Mouse (Mus musculus) forebrain, postnatal 0 days (tissue): ENCODE data around the gene Adra2a. TPM values are rescaled to one million over a fixed set of nuclear protein-coding genes. Genes with fewer than 3 reads are reported as not detected.

Source experiments
- ATAC-seq: fragments of 200-750 bp; cut with Nextera tagmentation; 2 replicates; pipeline ENCODE4 v1.8.0; 2017; ENCODE audit warnings: mild to moderate bottlenecking, moderate library complexity
- DNase-seq: peaks from one replicate; pipeline ENCODE4 v3.0.0-alpha.2; 2015
- H3K27ac ChIP-seq: fragments of 300-500 bp; sonication (generic); 2 replicates; pipeline ENCODE4 v1.5.1; 2014; ENCODE audit warnings: low read depth, mild to moderate bottlenecking, antibody characterized with exemption, low read length, moderate library complexity, mixed read lengths
- H3K27me3 ChIP-seq: fragments of 300-500 bp; sonication (generic); 2 replicates; pipeline ENCODE4 v1.6.1; 2014; ENCODE audit warnings: mild to moderate bottlenecking, low read length, mixed read lengths; ENCODE audit not compliant: insufficient read depth
- H3K36me3 ChIP-seq: fragments of 300-500 bp; sonication (generic); 2 replicates; pipeline ENCODE4 v1.6.1; 2014; ENCODE audit warnings: mild to moderate bottlenecking, moderate library complexity; ENCODE audit not compliant: insufficient read depth
- H3K4me1 ChIP-seq: fragments of 300-500 bp; sonication (generic); 2 replicates; pipeline ENCODE4 v1.6.1; 2014; ENCODE audit warnings: antibody characterized with exemption; ENCODE audit not compliant: insufficient read depth
- H3K4me2 ChIP-seq: fragments of 300-500 bp; sonication (generic); 2 replicates; pipeline ENCODE4 v1.6.1; 2014; ENCODE audit warnings: low read depth, mild to moderate bottlenecking, moderate library complexity
- H3K4me3 ChIP-seq: fragments of 300-500 bp; sonication (generic); 2 replicates; pipeline ENCODE4 v1.5.1; 2014; ENCODE audit warnings: low read depth, low read length, mixed read lengths
- H3K9ac ChIP-seq: fragments of 300-500 bp; sonication (generic); 2 replicates; pipeline ENCODE4 v1.6.1; 2014; ENCODE audit warnings: mild to moderate bottlenecking
- H3K9me3 ChIP-seq: fragments of 300-500 bp; sonication (generic); 2 replicates; pipeline ENCODE4 v1.6.1; 2016; ENCODE audit warnings: low read length
- CTCF ChIP-seq: sonication (generic); IDR thresholded peaks from 2 replicates; pipeline ENCODE4 v1.5.1; 2016; ENCODE audit warnings: antibody characterized with exemption, control low read depth, low read depth
- WGBS: fragments of 180-500 bp; shearing (Covaris S2); extraction: QIAGEN DNeasy Blood & Tissue Kit; methylation state at CpG from one replicate; pipeline ENCODE4 v1.1.7; 2014; 5-methylcytosine and 5-hydroxymethylcytosine counted together
- polyA plus RNA-seq: library from polyadenylated mRNA; unstranded; fragments of >200 nt; fragmentation: Nextera tagmentation; extraction: Ambion mirVana; gene quantifications from 2 replicates; pipeline ENCODE4 v1.2.1, GENCODE M21; 2015
- total RNA-seq: library from RNA; depleted of rRNA; stranded (reverse); fragments of >200 nt; gene quantifications from 2 replicates; pipeline ENCODE4 v1.2.3, GENCODE M21; 2014; rRNA removed

The Adra2a gene
- total RNA-seq, result 9.1 and 17.3 TPM in 2 replicates
- 1.7 and 2.6 TPM in 2 replicates for polyA plus RNA-seq

- Histone ChIP-seq H3K9me3 (no peaks in the 10 kb centered on the region), H3K9ac (peak within 1 kb of the TSS; percentile 57), H3K36me3 (no peaks in the 10 kb centered on the region), H3K27ac (peak within 1 kb of the TSS; percentile 35; the same call in 1 of the 2 replicates), H3K4me3 (peak within 1 kb of the TSS; percentile 58), H3K4me2 (peak within 1 kb of the TSS; percentile 98), H3K4me1 (peaks cover 9% of the 10 kb centered on the region; the same call in 1 of the 2 replicates), H3K27me3 (peaks cover 13% of the 10 kb centered on the region)
- DNase-seq (no peak), ATAC-seq (no peak)
- no peak for TF ChIP-seq CTCF
- 81% methylated on average over 5 of the region's 5 CpGs for WGBS
Observed at GRCm38 (mm10) chr19:54043851-54044250, at the start of gene Adra2a. Gene Adra2a (plus strand): TSS chr19:54044151.

DNA sequence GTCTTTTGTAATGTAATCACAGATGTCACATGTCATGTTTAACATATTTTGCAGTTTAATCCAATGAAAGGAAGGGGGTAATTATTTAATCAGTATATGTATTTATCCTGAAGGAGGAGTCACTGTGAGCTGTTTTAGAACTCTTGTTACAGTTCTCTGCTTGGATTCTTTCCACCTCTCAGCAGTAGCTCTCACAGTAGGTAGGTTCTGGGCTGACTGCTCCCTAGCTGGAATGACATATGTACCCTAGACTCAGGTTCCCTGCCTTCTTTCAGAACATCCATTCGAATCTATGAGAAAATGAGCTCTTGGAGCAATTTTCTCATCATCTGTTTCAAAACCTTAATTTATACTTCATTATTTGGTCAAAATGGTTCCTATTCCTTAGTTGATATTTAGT is 49.7 kb upstream of the Adra2a start:
- DNase-seq (no peak), ATAC-seq (no peak)
- H3K27ac ChIP-seq, result no peak overlapping the region
- no peaks in the 10 kb centered on the region for H3K27me3 ChIP-seq
- no peak overlapping the region for H3K9ac ChIP-seq
- H3K4me3 ChIP-seq, result no peak overlapping the region
- no peaks in the 10 kb centered on the region for H3K36me3 ChIP-seq
- 63% methylated on average over 1 of the region's 1 CpGs for WGBS
- H3K4me2 ChIP-seq, result no peak overlapping the region
- no peak for TF ChIP-seq CTCF
- no peaks in the 10 kb centered on the region for H3K4me1 ChIP-seq
- no peaks in the 10 kb centered on the region for H3K9me3 ChIP-seq

- no peaks in the 10 kb centered on the region for H3K4me1 ChIP-seq
- 72% methylated on average over 4 of the region's 4 CpGs for WGBS
- no peak for ATAC-seq
Observed at GRCm38 (mm10) chr19:54010973-54011372, 33.0 kb upstream of the Adra2a start.

DNA sequence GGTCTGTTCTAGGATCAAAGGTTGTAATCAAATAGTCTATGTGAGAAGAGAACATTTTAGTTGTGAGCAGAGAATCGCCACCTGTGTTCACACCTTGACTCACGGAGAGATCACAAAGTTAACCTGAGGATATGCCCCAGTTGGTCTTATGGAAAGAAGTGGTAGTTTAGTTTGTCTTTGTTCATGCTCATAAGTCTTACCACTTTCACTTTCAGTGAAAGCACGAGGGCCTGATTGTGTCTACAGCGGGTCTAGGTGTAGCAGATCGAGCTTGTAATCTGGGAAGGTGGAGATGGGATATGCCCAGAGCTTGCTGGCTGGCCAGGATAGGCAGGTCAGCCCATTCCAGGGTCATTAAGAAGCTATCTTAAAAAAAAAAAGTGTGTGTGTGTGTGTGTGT is 29.0 kb upstream of the Adra2a start:
- Histone ChIP-seq H3K4me1 (no peaks in the 10 kb centered on the region; the same call in 1 of the 2 replicates), H3K4me3 (no peak overlapping the region), H3K4me2 (no peak overlapping the region), H3K27ac (no peak overlapping the region), H3K27me3 (no peaks in the 10 kb centered on the region), H3K36me3 (no peaks in the 10 kb centered on the region), H3K9me3 (no peaks in the 10 kb centered on the region), H3K9ac (no peak overlapping the region)
- TF ChIP-seq CTCF, result no peak
- ATAC-seq, result no peak
- 96% methylated on average over 5 of the region's 5 CpGs for WGBS
- no peak for DNase-seq

More at GRCm38 (mm10) chr19:54010973-54011372, 33.0 kb upstream of the Adra2a start:
- Histone ChIP-seq H3K4me2 (no peak overlapping the region), H3K27ac (no peak overlapping the region), H3K9ac (no peak overlapping the region), H3K4me3 (no peak overlapping the region), H3K27me3 (no peaks in the 10 kb centered on the region), H3K36me3 (no peaks in the 10 kb centered on the region), H3K9me3 (no peaks in the 10 kb centered on the region)
- no peak for DNase-seq
- TF ChIP-seq CTCF, result no peak

- H3K4me2 ChIP-seq, result no peak overlapping the region
- no peaks in the 10 kb centered on the region for H3K36me3 ChIP-seq
- H3K27me3 ChIP-seq, result no peaks in the 10 kb centered on the region
- no peak for ATAC-seq
- DNase-seq, result no peak
- no peaks in the 10 kb centered on the region; the same call in 1 of the 2 replicates for H3K4me1 ChIP-seq
- no peak overlapping the region for H3K9ac ChIP-seq
- no peak overlapping the region for H3K27ac ChIP-seq
- H3K4me3 ChIP-seq, result no peak overlapping the region
- 99% methylated on average over 5 of the region's 5 CpGs for WGBS
- no peak for TF ChIP-seq CTCF
- no peaks in the 10 kb centered on the region for H3K9me3 ChIP-seq
Observed at GRCm38 (mm10) chr19:54015503-54015902, 28.4 kb upstream of the Adra2a start.

GRCm38 (mm10) chr19:54035100-54035499 is 8.9 kb upstream of the Adra2a start:
- H3K27me3 ChIP-seq, result no peaks in the 10 kb centered on the region
- H3K4me2 ChIP-seq, result no peak overlapping the region
- DNase-seq (no peak), ATAC-seq (no peak)
- H3K4me1 ChIP-seq, result no peaks in the 10 kb centered on the region
- H3K27ac ChIP-seq, result no peak overlapping the region
- no peaks in the 10 kb centered on the region for H3K9me3 ChIP-seq
- no peak for TF ChIP-seq CTCF
- peaks cover 19% of the 10 kb centered on the region for H3K36me3 ChIP-seq
- H3K4me3 ChIP-seq, result no peak overlapping the region
- no peak overlapping the region for H3K9ac ChIP-seq
- 46% methylated on average over 6 of the region's 6 CpGs for WGBS

- WGBS, result 63% methylated on average over 7 of the region's 7 CpGs
- Histone ChIP-seq H3K9ac (no peak overlapping the region), H3K9me3 (no peaks in the 10 kb centered on the region), H3K36me3 (peaks cover 1% of the 10 kb centered on the region), H3K4me3 (no peak overlapping the region), H3K4me2 (no peak overlapping the region), H3K27ac (no peak overlapping the region), H3K4me1 (no peaks in the 10 kb centered on the region), H3K27me3 (no peaks in the 10 kb centered on the region)
- no peak for TF ChIP-seq CTCF
- ATAC-seq (no peak), DNase-seq (no peak)
Observed at GRCm38 (mm10) chr19:54039441-54039840, 4.5 kb upstream of the Adra2a start.
